Mouse (Mus musculus): ENCODE data around the gene Hibch. TPM values are rescaled to one million over a fixed set of nuclear protein-coding genes. Genes with fewer than 3 reads are reported as not detected.

The Hibch gene
- total RNA-seq (2021): 109 and 120 TPM in 2 replicates
- long read RNA-seq, experiment 1, transcript Hibch-201 (14 exons, 1,830 nt): major isoform, 69 of 82 reads
- long read RNA-seq, experiment 1, partial matches to known transcripts: 6 of 82 reads
- long read RNA-seq, experiment 1, other reads (novel, unspliced or antisense): 7 of 82 reads
- long read RNA-seq, experiment 2, transcript Hibch-201 (14 exons, 1,830 nt): major isoform, 43 of 53 reads
- long read RNA-seq, experiment 2, partial matches to known transcripts: 5 of 53 reads
- long read RNA-seq, experiment 2, other reads (novel, unspliced or antisense): 5 of 53 reads

GRCm38 (mm10) chr1:52844782-52845665 lies at the start of gene Hibch:
TSS of gene Hibch (plus strand) at chr1:52844929.
- peak; percentile 99 for DNase-seq

GRCm38 (mm10) chr1:52795927-52796326 lies 48.8 kb upstream of the Hibch start:
- no peak for DNase-seq

- peak; percentile 57 for DNase-seq
Measured at GRCm38 (mm10) chr1:52799056-52799726, 45.5 kb upstream of the Hibch start.

- DNase-seq: no peak
Measured at GRCm38 (mm10) chr1:52799772-52800171, 45.0 kb upstream of the Hibch start.

GRCm38 (mm10) chr1:52800340-52800740 lies 44.4 kb upstream of the Hibch start:
- DNase-seq: no peak

GRCm38 (mm10) chr1:52801651-52802050 lies 43.1 kb upstream of the Hibch start:
- DNase-seq: no peak

- no peak for DNase-seq
Measured at GRCm38 (mm10) chr1:52802406-52802975, 42.2 kb upstream of the Hibch start.

GRCm38 (mm10) chr1:52805041-52805440 lies 39.7 kb upstream of the Hibch start:
- no peak for DNase-seq

GRCm38 (mm10) chr1:52808456-52808855 lies 36.3 kb upstream of the Hibch start:
- no peak for DNase-seq

- DNase-seq: peak; percentile 29
Measured at GRCm38 (mm10) chr1:52816232-52816891, 28.4 kb upstream of the Hibch start.

- peak; percentile 95 for DNase-seq
Measured at GRCm38 (mm10) chr1:52816910-52817812, 27.6 kb upstream of the Hibch start, which contains the start of gene Inpp1. TSS of gene Inpp1 (minus strand) at chr1:52817688.

GRCm38 (mm10) chr1:52817813-52818147 lies 26.9 kb upstream of the Hibch start:
- no peak for DNase-seq

- no peak for DNase-seq
Measured at GRCm38 (mm10) chr1:52839099-52839498, 5.6 kb upstream of the Hibch start.

- no peak for DNase-seq
Measured at GRCm38 (mm10) chr1:52844354-52844753, 375 bp upstream of the Hibch start.

GRCm38 (mm10) chr1:52846556-52846955 lies 1.8 kb downstream of the Hibch start:
- DNase-seq: peak; percentile 24

- DNase-seq: no peak
Measured at GRCm38 (mm10) chr1:52849422-52849821, 4.7 kb downstream of the Hibch start.

GRCm38 (mm10) chr1:52854029-52854428 lies 9.3 kb downstream of the Hibch start:
- DNase-seq: peak; percentile 14

- DNase-seq: no peak
Measured at GRCm38 (mm10) chr1:52855904-52856601, 11.3 kb downstream of the Hibch start.

GRCm38 (mm10) chr1:52864220-52864619 lies 19.5 kb downstream of the Hibch start:
- no peak for DNase-seq

- DNase-seq: no peak
Measured at GRCm38 (mm10) chr1:52866007-52866406, 21.3 kb downstream of the Hibch start.
